Mouse (Mus musculus) liver, postnatal 0 days (tissue): ENCODE measurements around the gene Itga5.

Source experiments
- CTCF ChIP-seq: sonication (generic); IDR thresholded peaks from 2 replicates; pipeline ENCODE4 v1.5.1; 2016; ENCODE audit warnings: antibody characterized with exemption, low read depth
- EP300 ChIP-seq: IDR thresholded peaks from 2 replicates; pipeline ENCODE4 v1.6.1; 2016; ENCODE audit warnings: antibody characterized with exemption, low read depth, mild to moderate bottlenecking

- TF ChIP-seq CTCF (no peak), EP300 (no peak)
Measured at GRCm38 (mm10) chr15:103304616-103304969, 62.0 kb downstream of the Itga5 start.
